Mouse (Mus musculus): ENCODE measurements at regions not wholly inside any gene's neighbourhood (a gene's known extent, or its start where the extent isn't known, plus 50 kb on each side); places are given as distances from the start of the nearest gene placed in this dataset.

DNA sequence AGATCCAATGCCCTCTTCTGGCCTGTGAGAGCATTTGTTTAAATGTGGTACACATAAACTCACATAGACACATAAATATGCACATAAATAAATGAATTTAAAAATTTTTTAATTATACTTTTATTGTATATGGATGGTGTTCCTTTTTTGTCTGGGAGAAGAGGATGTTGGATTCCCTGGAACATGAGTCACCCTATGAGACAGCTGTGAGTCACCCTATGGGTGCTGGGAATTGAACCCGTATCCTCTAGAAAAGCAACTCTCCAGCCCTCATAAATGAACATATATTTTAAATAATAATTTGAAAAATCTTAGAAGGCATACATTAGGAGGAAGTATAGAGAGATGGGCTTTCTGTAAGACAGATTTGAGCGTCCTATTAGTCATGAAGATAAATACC lies 76.1 kb upstream of the Dynlt3 start:
- no peak for TF ChIP-seq CTCF (IDR thresholded peaks at IDR 0.05; ENCODE audit: control insufficient read depth, insufficient read depth, insufficient read length)
- no peak for TF ChIP-seq MAX (IDR thresholded peaks at IDR 0.05)
- no peak for TF ChIP-seq MYOG (IDR thresholded peaks at IDR 0.05; ENCODE audit: control insufficient read depth, extremely low read depth, insufficient read length)

All from C2C12 (cell line).